Mouse (Mus musculus): ENCODE data around the gene Ttll4. TPM values are rescaled to one million over a fixed set of nuclear protein-coding genes. Genes with fewer than 3 reads are reported as not detected.

Ttll4 gene
- polyA plus RNA-seq, 1 experiment from 2014 or later = 12.3 TPM

DNA sequence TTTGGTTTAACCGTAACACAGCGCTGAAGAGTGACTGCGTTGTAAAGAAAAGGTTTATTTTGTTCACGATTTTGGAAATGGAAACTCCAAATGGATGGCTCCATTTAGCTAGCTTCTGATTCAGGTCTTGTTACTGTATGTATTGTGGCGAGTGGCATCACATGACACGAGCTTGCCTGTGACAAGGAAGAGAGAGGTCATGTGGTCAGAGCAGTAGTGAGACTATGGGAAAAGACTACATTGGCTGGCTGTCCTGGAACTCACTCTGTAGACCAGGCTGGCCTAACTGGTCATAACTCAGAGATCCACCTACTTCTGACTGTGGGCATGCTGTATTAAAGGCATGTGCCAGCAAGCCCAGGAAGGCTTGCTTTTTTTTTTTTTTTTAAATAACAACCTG is 54.3 kb downstream of the Ttll4 start:
- H3K9me3 ChIP-seq (ENCODE audit: control insufficient read depth, low read length) = no peaks in the 10 kb centered on the region
- no peak overlapping the region for H3K27ac ChIP-seq (replicated peaks in 1 of 2; ENCODE audit: control insufficient read depth in 1 of 2, insufficient read depth in 1 of 2, low read depth in 2 of 2, low read length in 2 of 2)
- 91% methylated on average over 6 of the region's 6 CpGs for WGBS
- H3K4me1 ChIP-seq (ENCODE audit: control insufficient read depth in 2 of 2, insufficient read depth in 2 of 2, low read length in 2 of 2) = peaks cover 4 to 11% of the 10 kb centered on the region in 2 experiments; a peak in 2 of 4 replicates
- no peak overlapping the region for H3K4me2 ChIP-seq (ENCODE audit: low read length)
- no peak overlapping the region for H3K4me3 ChIP-seq (ENCODE audit: control insufficient read depth in 1 of 2, insufficient read depth in 1 of 2, low read depth in 1 of 2, low read length in 2 of 2)
- H3K36me3 ChIP-seq (ENCODE audit: control insufficient read depth, insufficient read depth, low read length) = no peaks in the 10 kb centered on the region
- no peak for ATAC-seq (ENCODE audit: insufficient number of reproducible peaks, insufficient read depth, low FRiP score, low read depth)
- no peak overlapping the region for H3K9ac ChIP-seq (ENCODE audit: low read length)
- no peaks in the 10 kb centered on the region for H3K27me3 ChIP-seq (ENCODE audit: control insufficient read depth, insufficient read depth, low read length)

DNA sequence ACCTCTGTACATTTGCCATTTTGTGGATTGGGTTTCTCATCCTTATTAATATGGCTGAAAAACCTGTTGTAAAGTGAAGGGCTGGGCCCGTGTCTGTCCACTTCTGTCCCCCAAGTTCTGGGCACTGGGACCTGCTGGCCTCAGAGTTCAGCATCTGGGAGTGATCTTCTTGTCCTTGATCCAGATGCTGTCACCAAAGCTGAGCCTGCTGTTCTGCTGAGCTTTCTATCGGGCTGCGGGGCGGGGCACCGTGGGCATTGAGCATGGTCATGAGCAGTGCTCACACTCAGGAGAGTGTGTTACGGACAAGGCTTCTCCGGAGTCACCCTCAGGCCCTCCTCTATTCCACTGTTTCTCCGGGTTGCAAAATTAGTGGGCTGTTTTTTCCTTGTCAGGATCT is 56.6 kb downstream of the Ttll4 start:
- no peaks in the 10 kb centered on the region for H3K9me3 ChIP-seq (ENCODE audit: control insufficient read depth, low read length)
- ATAC-seq (ENCODE audit: insufficient number of reproducible peaks, insufficient read depth, low FRiP score, low read depth) = no peak
- no peak overlapping the region for H3K27ac ChIP-seq (replicated peaks in 1 of 2; ENCODE audit: control insufficient read depth in 1 of 2, insufficient read depth in 1 of 2, low read depth in 2 of 2, low read length in 2 of 2)
- no peak overlapping the region for H3K4me3 ChIP-seq (ENCODE audit: control insufficient read depth in 1 of 2, insufficient read depth in 1 of 2, low read depth in 1 of 2, low read length in 2 of 2)
- H3K27me3 ChIP-seq (ENCODE audit: control insufficient read depth, insufficient read depth, low read length) = no peaks in the 10 kb centered on the region
- no peak overlapping the region for H3K4me2 ChIP-seq (ENCODE audit: low read length)
- 86% methylated on average over 8 of the region's 8 CpGs for WGBS
- no peaks in the 10 kb centered on the region for H3K36me3 ChIP-seq (ENCODE audit: control insufficient read depth, insufficient read depth, low read length)
- peaks cover 2 to 7% of the 10 kb centered on the region in 2 experiments; a peak in 2 of 4 replicates for H3K4me1 ChIP-seq (ENCODE audit: control insufficient read depth in 2 of 2, insufficient read depth in 2 of 2, low read length in 2 of 2)
- H3K9ac ChIP-seq (ENCODE audit: low read length) = no peak overlapping the region

DNA sequence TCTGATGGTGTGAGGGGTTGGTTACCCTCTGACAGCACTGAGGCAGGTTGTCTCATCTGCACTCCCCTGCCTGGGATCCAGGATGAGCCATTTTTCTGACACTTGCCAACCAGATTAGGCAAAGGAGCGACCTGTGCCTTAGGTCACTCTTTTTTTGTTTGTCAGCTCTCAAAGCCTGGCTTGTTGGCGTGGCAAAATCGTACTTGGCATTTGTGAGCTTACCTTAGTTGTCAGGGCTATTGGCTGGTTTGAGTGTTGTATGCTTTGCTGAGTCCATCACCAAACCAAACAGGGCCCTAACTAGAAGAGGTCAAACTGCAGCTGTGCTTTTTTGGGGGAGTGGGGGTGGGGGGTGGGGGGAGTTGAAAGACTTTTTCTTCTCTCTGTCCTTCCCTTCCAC is 57.7 kb downstream of the Ttll4 start:
- ATAC-seq (ENCODE audit: insufficient number of reproducible peaks, insufficient read depth, low FRiP score, low read depth) = no peak
- Histone ChIP-seq H3K4me1 (ENCODE audit: control insufficient read depth in 2 of 2, insufficient read depth in 2 of 2, low read length in 2 of 2) (peaks cover 0 to under 1% of the 10 kb centered on the region in 2 experiments; a peak in 2 of 4 replicates), H3K27ac (replicated peaks in 1 of 2; ENCODE audit: control insufficient read depth in 1 of 2, insufficient read depth in 1 of 2, low read depth in 2 of 2, low read length in 2 of 2) (no peak overlapping the region), H3K36me3 (ENCODE audit: control insufficient read depth, insufficient read depth, low read length) (no peaks in the 10 kb centered on the region), H3K9me3 (ENCODE audit: control insufficient read depth, low read length) (no peaks in the 10 kb centered on the region), H3K9ac (ENCODE audit: low read length) (no peak overlapping the region), H3K27me3 (ENCODE audit: control insufficient read depth, insufficient read depth, low read length) (no peaks in the 10 kb centered on the region), H3K4me3 (ENCODE audit: control insufficient read depth in 1 of 2, insufficient read depth in 1 of 2, low read depth in 1 of 2, low read length in 2 of 2) (no peak overlapping the region), H3K4me2 (ENCODE audit: low read length) (no peak overlapping the region)
- 80% methylated on average over 3 of the region's 3 CpGs for WGBS

DNA sequence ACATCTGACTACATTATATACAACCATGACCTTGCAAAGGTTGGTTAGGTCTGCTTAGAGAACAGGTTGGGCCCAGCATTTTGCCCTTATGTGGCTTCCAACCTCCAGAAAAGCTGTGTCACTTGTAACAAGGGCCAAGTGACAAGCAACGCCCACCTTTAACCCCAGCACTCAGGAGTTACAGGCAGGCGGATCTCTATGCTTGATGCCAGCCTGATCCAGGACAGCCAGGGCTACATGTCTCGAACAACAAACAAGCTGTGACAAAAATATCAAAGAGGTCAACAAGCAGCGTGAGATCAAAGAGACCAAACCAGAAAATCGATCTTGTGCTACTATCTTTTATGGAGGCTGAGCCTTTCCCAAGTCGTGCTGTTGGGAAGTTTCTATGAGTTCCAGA is 60.1 kb downstream of the Ttll4 start:
- no peak overlapping the region for H3K4me2 ChIP-seq (ENCODE audit: low read length)
- H3K27ac ChIP-seq (replicated peaks in 1 of 2; ENCODE audit: control insufficient read depth in 1 of 2, insufficient read depth in 1 of 2, low read depth in 2 of 2, low read length in 2 of 2) = no peak overlapping the region
- no peaks in the 10 kb centered on the region for H3K9me3 ChIP-seq (ENCODE audit: control insufficient read depth, low read length)
- H3K27me3 ChIP-seq (ENCODE audit: control insufficient read depth, insufficient read depth, low read length) = no peaks in the 10 kb centered on the region
- no peak for ATAC-seq (ENCODE audit: insufficient number of reproducible peaks, insufficient read depth, low FRiP score, low read depth)
- H3K36me3 ChIP-seq (ENCODE audit: control insufficient read depth, insufficient read depth, low read length) = no peaks in the 10 kb centered on the region
- H3K9ac ChIP-seq (ENCODE audit: low read length) = no peak overlapping the region
- WGBS = 73% methylated on average over 6 of the region's 6 CpGs
- H3K4me3 ChIP-seq (ENCODE audit: control insufficient read depth in 1 of 2, insufficient read depth in 1 of 2, low read depth in 1 of 2, low read length in 2 of 2) = no peak overlapping the region
- no peaks in the 10 kb centered on the region for H3K4me1 ChIP-seq (ENCODE audit: control insufficient read depth in 2 of 2, insufficient read depth in 2 of 2, low read length in 2 of 2)

DNA sequence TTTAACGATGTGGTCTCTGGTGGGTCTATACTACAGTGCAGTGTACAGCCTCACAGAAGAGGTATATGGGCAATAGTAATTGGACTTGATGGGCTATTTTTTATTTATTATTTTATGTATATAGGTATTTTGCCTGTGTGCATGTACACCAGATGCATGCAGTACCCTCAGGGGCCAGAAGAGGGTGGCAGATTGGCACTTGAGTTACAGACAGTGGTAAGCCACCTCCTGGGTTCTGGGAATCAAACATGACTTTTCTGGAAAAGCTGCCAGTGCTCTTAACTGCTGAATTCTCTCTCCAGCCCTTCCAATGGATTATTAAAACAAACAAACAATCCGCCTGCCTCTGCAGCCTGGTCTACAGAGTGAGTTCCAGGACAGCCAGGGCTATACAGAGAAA is 62.2 kb downstream of the Ttll4 start:
- Histone ChIP-seq H3K4me3 (ENCODE audit: control insufficient read depth in 1 of 2, insufficient read depth in 1 of 2, low read depth in 1 of 2, low read length in 2 of 2) (no peak overlapping the region), H3K9me3 (ENCODE audit: control insufficient read depth, low read length) (no peaks in the 10 kb centered on the region), H3K9ac (ENCODE audit: low read length) (no peak overlapping the region), H3K4me1 (ENCODE audit: control insufficient read depth in 2 of 2, insufficient read depth in 2 of 2, low read length in 2 of 2) (0 out of 4 replicates have a peak, but pooled peaks cover 0 to 2% of the 10 kb centered on the region in 2 experiments), H3K36me3 (ENCODE audit: control insufficient read depth, insufficient read depth, low read length) (no peaks in the 10 kb centered on the region), H3K4me2 (ENCODE audit: low read length) (no peak overlapping the region), H3K27ac (replicated peaks in 1 of 2; ENCODE audit: control insufficient read depth in 1 of 2, insufficient read depth in 1 of 2, low read depth in 2 of 2, low read length in 2 of 2) (no peak overlapping the region), H3K27me3 (ENCODE audit: control insufficient read depth, insufficient read depth, low read length) (no peaks in the 10 kb centered on the region)
- ATAC-seq (ENCODE audit: insufficient number of reproducible peaks, insufficient read depth, low FRiP score, low read depth) = no peak
- WGBS = 78% methylated on average over 2 of the region's 2 CpGs

DNA sequence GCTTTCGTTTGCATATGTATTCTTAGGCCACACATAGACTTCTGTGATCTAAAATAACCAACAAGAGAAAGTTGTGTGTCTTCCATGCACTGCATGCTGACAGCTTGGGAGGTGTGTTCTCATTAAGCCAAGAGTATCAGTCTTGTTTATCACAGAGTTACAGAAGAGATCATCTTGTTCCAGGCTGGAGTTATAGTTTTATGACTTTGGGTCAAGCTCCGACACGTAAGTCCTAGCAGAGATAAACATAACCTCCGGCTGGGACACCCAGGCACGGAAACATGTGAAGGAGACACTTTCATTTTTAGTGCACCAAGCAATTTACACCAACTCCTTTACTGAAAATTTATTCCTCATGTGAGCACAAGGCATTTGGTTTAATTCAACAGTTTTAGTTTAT is 64.6 kb downstream of the Ttll4 start:
- Histone ChIP-seq H3K27me3 (ENCODE audit: control insufficient read depth, insufficient read depth, low read length) (no peaks in the 10 kb centered on the region), H3K27ac (replicated peaks in 1 of 2; ENCODE audit: control insufficient read depth in 1 of 2, insufficient read depth in 1 of 2, low read depth in 2 of 2, low read length in 2 of 2) (no peak overlapping the region), H3K4me2 (ENCODE audit: low read length) (no peak overlapping the region), H3K4me3 (ENCODE audit: control insufficient read depth in 1 of 2, insufficient read depth in 1 of 2, low read depth in 1 of 2, low read length in 2 of 2) (no peak overlapping the region), H3K4me1 (ENCODE audit: control insufficient read depth in 2 of 2, insufficient read depth in 2 of 2, low read length in 2 of 2) (0 out of 4 replicates have a peak, but pooled peaks cover 0 to 2% of the 10 kb centered on the region in 2 experiments), H3K9me3 (ENCODE audit: control insufficient read depth, low read length) (no peaks in the 10 kb centered on the region), H3K9ac (ENCODE audit: low read length) (no peak overlapping the region), H3K36me3 (ENCODE audit: control insufficient read depth, insufficient read depth, low read length) (no peaks in the 10 kb centered on the region)
- 67% methylated on average over 5 of the region's 5 CpGs for WGBS
- no peak for ATAC-seq (ENCODE audit: insufficient number of reproducible peaks, insufficient read depth, low FRiP score, low read depth)

DNA sequence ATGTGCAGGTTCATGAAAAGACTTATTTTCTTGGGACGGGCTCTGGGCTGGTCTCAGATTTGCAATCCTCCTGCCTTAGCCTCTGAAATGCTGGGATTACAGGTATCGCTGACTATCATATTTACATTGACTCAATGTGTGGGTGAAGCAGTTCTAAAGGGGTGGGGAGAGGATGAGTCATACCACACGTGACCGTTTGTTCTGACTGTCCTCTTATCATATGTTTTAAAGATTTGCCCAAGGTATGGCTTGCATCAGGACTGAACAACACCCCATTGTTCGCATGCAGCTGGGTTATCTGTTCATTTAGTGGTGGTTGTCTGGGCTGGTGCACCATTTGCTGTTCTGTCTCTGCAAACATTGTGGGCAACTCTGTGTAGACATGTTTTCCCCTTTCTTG is 65.1 kb downstream of the Ttll4 start:
- H3K4me3 ChIP-seq (ENCODE audit: control insufficient read depth in 1 of 2, insufficient read depth in 1 of 2, low read depth in 1 of 2, low read length in 2 of 2) = no peak overlapping the region
- H3K9me3 ChIP-seq (ENCODE audit: control insufficient read depth, low read length) = no peaks in the 10 kb centered on the region
- H3K4me2 ChIP-seq (ENCODE audit: low read length) = no peak overlapping the region
- H3K27ac ChIP-seq (replicated peaks in 1 of 2; ENCODE audit: control insufficient read depth in 1 of 2, insufficient read depth in 1 of 2, low read depth in 2 of 2, low read length in 2 of 2) = no peak overlapping the region
- 52% methylated on average over 5 of the region's 5 CpGs for WGBS
- H3K36me3 ChIP-seq (ENCODE audit: control insufficient read depth, insufficient read depth, low read length) = no peaks in the 10 kb centered on the region
- no peak for ATAC-seq (ENCODE audit: insufficient number of reproducible peaks, insufficient read depth, low FRiP score, low read depth)
- no peaks in the 10 kb centered on the region for H3K27me3 ChIP-seq (ENCODE audit: control insufficient read depth, insufficient read depth, low read length)
- H3K4me1 ChIP-seq (ENCODE audit: control insufficient read depth in 2 of 2, insufficient read depth in 2 of 2, low read length in 2 of 2) = 0 out of 4 replicates have a peak, but pooled peaks cover 0 to 2% of the 10 kb centered on the region in 2 experiments
- no peak overlapping the region for H3K9ac ChIP-seq (ENCODE audit: low read length)

DNA sequence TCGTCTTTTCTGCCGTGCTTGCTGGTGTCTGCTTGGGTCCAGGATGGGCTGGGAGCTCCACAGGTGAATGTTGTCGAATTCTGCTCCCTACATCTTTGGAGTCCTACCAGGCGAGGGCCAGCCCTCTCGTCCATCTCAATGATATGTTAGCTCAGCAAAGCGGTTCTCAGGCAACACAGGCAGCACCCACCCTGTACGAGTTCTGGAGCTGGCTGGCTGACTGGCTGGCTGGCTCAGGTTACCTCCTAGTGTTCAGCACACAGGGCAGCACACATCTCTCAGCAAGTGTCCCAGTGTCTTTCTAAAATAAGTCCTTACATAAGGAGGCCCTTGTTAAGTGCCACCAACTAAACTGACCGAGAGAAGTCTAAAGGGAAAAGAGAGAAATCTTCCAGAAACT is 66.9 kb downstream of the Ttll4 start:
- Histone ChIP-seq H3K9ac (ENCODE audit: low read length) (no peak overlapping the region), H3K27me3 (ENCODE audit: control insufficient read depth, insufficient read depth, low read length) (no peaks in the 10 kb centered on the region), H3K9me3 (ENCODE audit: control insufficient read depth, low read length) (no peaks in the 10 kb centered on the region), H3K36me3 (ENCODE audit: control insufficient read depth, insufficient read depth, low read length) (no peaks in the 10 kb centered on the region), H3K27ac (replicated peaks in 1 of 2; ENCODE audit: control insufficient read depth in 1 of 2, insufficient read depth in 1 of 2, low read depth in 2 of 2, low read length in 2 of 2) (no peak overlapping the region), H3K4me1 (ENCODE audit: control insufficient read depth in 2 of 2, insufficient read depth in 2 of 2, low read length in 2 of 2) (0 out of 4 replicates have a peak, but pooled peaks cover 0 to 2% of the 10 kb centered on the region in 2 experiments), H3K4me3 (ENCODE audit: control insufficient read depth in 1 of 2, insufficient read depth in 1 of 2, low read depth in 1 of 2, low read length in 2 of 2) (no peak overlapping the region), H3K4me2 (ENCODE audit: low read length) (no peak overlapping the region)
- WGBS = 64% methylated on average over 8 of the region's 8 CpGs
- ATAC-seq (ENCODE audit: insufficient number of reproducible peaks, insufficient read depth, low FRiP score, low read depth) = no peak

Measured in heart, embryonic 14.5 days (tissue).